Mouse (Mus musculus) hindlimb bud, embryonic 11.5 days (tissue): ENCODE results near the gene Cdr2l.
"Not testable (repeated sequence)": the region's sequence is repeated elsewhere in the genome, so short reads cannot be mapped to it uniquely, and the experiment has no call there.

Experiments
- DNase-seq: peaks from one replicate; pipeline ENCODE4 v3.0.0-alpha.2; 2012; ENCODE audit warnings: low read depth, low spot score; ENCODE audit errors: extremely low spot score

Cdr2l gene

GRCm38 (mm10) chr11:115370368-115370767 is 11.3 kb upstream of the Cdr2l start:
- DNase-seq = no peak

GRCm38 (mm10) chr11:115371354-115371753 is 10.4 kb upstream of the Cdr2l start:
- no peak for DNase-seq

- DNase-seq = no peak
Measured at GRCm38 (mm10) chr11:115372015-115372414, 9.7 kb upstream of the Cdr2l start.

GRCm38 (mm10) chr11:115372737-115373136 is 9.0 kb upstream of the Cdr2l start:
- no peak for DNase-seq

- DNase-seq = no peak
Measured at GRCm38 (mm10) chr11:115373805-115374694, 7.7 kb upstream of the Cdr2l start.

- no peak for DNase-seq
Measured at GRCm38 (mm10) chr11:115374695-115375425, 6.9 kb upstream of the Cdr2l start.

- no peak for DNase-seq
Measured at GRCm38 (mm10) chr11:115376722-115377121, 5.0 kb upstream of the Cdr2l start.

GRCm38 (mm10) chr11:115377254-115377653 is 4.5 kb upstream of the Cdr2l start:
- no peak for DNase-seq

GRCm38 (mm10) chr11:115377854-115378253 is 3.9 kb upstream of the Cdr2l start:
- DNase-seq = no peak

- DNase-seq = no peak
Measured at GRCm38 (mm10) chr11:115381276-115381675, 440 bp upstream of the Cdr2l start.

GRCm38 (mm10) chr11:115382891-115383290 is 1.2 kb downstream of the Cdr2l start:
- DNase-seq = no peak

GRCm38 (mm10) chr11:115383701-115384474 is 2.2 kb downstream of the Cdr2l start:
- no peak for DNase-seq

GRCm38 (mm10) chr11:115384587-115384986 is 2.9 kb downstream of the Cdr2l start:
- no peak for DNase-seq

GRCm38 (mm10) chr11:115386859-115387258 is 5.1 kb downstream of the Cdr2l start:
- not testable (repeated sequence) for DNase-seq

GRCm38 (mm10) chr11:115391358-115391757 is 9.6 kb downstream of the Cdr2l start:
- no peak for DNase-seq

GRCm38 (mm10) chr11:115393721-115394325 is 12.1 kb downstream of the Cdr2l start:
- no peak for DNase-seq

- no peak for DNase-seq
Measured at GRCm38 (mm10) chr11:115398085-115398484, 16.4 kb downstream of the Cdr2l start.

GRCm38 (mm10) chr11:115400126-115400525 is 18.4 kb downstream of the Cdr2l start:
- no peak for DNase-seq

GRCm38 (mm10) chr11:115400630-115401391 is 19.1 kb downstream of the Cdr2l start:
- no peak for DNase-seq
